Mouse (Mus musculus) gastrocnemius, postnatal 10 days (tissue): Measurements from ENCODE around the gene Thumpd3. TPM values are rescaled to one million over a fixed set of nuclear protein-coding genes. Genes with fewer than 3 reads are reported as not detected.

Source experiments
- DNase-seq: peaks from one replicate; pipeline ENCODE4 v3.0.0; 2021; ENCODE audit warnings: mixed read lengths
- long read RNA-seq, 2 experiments: library from polyadenylated mRNA; stranded (forward); transcript quantifications; one replicate each; pipeline ENCODE4 v2.0.0; 2021
- total RNA-seq, 2 experiments: library from RNA; stranded (reverse); gene quantifications; 2 replicates each; pipeline ENCODE4 v1.2.3; 2021

Thumpd3 gene
- 10 to 100 TPM; 16.9 to 17.0 TPM for total RNA-seq
- long read RNA-seq, experiment 1, transcript Thumpd3-201 (10 exons, 2,163 nt), result major isoform, 40 of 51 reads
- long read RNA-seq, experiment 1, partial matches to known transcripts, result 2 of 51 reads
- long read RNA-seq, experiment 1, other reads (novel, unspliced or antisense), result 9 of 51 reads
- long read RNA-seq, experiment 2, transcript Thumpd3-201 (10 exons, 2,163 nt), result major isoform, 28 of 38 reads
- long read RNA-seq, experiment 2, partial matches to known transcripts, result 3 of 38 reads
- long read RNA-seq, experiment 2, other reads (novel, unspliced or antisense), result 7 of 38 reads

- DNase-seq, result peak; percentile 98
Measured at GRCm38 (mm10) chr6:113046041-113046975, at the start of gene Thumpd3. Gene Thumpd3 (plus strand): TSS chr6:113046225.

DNA sequence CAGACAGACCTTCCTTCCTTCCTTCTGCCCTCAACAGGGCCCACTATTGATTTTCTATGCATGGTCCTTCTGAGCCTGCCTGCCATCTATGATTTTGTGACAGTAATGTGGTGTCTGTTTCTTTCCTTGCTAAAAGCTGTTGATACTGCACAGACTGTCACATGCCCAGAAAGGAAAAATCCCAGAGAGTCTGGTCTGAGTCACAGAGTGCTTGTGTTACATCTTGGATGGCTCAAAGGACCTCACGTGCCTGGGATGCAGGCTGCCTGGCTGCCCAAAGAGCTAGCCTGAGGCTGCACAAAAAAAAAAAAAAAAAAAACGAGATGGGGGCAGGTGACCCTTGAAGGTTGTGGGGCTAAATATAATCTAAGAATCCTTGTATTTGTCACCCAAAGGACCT is 46.8 kb upstream of the Thumpd3 start:
- no peak for DNase-seq

GRCm38 (mm10) chr6:113000666-113001287 is 45.2 kb upstream of the Thumpd3 start:
- peak; percentile 90 for DNase-seq

- no peak for DNase-seq
Measured at GRCm38 (mm10) chr6:113001719-113002118, 44.3 kb upstream of the Thumpd3 start.

DNA sequence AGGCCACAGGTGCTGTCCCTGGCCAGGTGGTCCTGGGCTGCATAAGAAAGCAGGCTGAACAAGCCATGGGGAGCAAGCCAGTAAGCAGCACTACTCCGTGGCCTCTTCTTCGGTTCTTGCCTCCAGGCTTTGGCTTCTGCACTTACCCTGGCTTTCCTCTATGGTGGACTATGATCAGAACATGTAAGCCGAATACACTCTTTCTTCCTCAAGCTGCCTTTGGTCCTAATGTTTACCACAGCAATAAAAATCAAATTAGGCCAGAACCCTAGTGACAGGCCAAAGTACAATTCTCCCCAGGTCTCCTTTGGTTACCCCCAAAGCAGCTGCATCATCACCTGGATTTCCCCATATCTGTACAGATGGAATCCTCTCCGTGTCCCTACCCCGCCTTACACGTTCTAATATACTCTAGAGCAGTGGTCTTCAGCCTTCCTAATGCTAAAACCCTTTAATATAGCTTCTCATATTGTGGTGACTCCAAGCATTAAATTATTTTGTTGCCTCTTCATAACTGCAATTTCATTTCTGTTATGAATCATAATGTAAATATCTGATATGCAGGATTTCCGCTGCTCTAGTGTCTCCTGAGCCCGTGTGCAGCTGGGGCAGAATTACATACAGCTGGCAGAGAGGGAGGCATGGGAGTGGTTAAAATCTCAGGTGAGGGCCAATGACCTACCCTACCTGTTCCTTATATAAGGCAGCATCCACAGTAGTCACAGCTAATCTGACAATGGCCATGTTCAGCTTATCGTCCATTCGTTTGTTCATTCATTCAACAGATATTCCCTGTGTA is 42.5 kb upstream of the Thumpd3 start:
- DNase-seq, result no peak

- no peak for DNase-seq
Measured at GRCm38 (mm10) chr6:113006833-113007232, 39.2 kb upstream of the Thumpd3 start.

- DNase-seq, result no peak
Measured at GRCm38 (mm10) chr6:113011886-113012285, 34.1 kb upstream of the Thumpd3 start.

DNA sequence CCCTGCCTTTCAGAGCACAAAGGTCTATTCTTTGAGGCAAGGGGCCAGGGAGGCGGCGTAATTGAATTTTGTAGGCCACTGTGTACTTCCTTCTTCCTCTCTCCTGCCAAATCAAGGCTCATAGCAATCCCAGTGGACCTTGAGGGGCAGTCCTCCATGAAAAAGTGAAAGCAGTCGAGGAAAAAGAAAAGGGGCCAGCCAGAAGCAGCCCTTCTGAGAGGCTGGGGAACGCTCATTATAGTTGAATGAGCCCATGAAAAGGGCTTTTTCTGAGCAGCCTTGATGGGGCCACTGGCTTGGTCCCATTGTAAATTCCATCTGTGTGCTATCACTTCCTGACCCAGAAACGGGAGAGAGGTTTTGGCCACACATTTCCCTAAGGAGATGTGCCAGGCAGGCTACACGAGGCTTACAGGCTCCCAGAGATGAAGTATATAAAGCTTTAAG is 33.5 kb upstream of the Thumpd3 start:
- peak; percentile 69 for DNase-seq

DNA sequence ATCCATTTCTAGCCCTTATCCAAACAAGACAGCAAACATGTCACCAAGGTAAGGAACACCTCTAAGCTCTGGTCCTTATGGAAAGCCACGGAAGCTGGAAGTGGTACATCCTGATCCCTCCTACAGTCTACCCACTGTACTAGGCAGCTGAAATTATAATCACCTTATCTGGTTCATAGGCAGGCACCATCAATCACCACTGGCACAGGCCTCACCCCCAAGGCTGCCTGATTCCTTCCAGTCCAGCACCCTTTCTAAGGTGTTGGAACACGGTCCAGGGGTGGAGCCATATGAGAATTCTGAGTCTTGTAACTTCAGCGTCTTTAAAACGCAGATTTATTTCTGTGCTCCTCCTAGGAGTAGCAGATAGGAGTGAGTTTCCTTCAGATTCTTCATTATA is 32.5 kb upstream of the Thumpd3 start:
- no peak for DNase-seq

DNA sequence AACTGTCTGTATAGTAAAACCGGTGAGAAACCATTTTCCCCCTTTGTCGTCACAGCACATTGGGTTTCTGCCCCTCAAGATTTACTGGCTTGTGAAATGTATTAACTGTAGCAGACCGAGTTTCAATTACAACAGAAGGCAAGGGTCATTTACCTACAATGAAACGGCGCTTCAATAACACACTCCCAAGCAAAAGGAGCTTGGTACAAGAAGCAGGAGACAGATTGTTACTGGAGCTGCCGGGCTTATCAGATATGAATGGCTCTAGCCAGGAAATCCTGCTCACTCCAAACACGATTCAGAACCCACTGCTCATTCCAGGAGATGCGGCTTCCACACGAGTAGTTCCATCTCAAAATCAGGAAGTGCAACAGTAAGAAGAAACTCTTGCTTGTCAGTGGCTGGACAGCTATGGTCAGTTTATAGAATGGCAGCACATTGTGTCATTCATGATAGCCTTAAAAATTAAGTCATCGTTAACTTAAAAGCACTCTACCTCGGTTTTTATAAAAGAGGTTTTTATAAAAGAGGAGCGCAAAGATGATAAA is 28.5 kb upstream of the Thumpd3 start:
- DNase-seq, result no peak

GRCm38 (mm10) chr6:113018139-113018538 is 27.9 kb upstream of the Thumpd3 start:
- DNase-seq, result no peak

DNA sequence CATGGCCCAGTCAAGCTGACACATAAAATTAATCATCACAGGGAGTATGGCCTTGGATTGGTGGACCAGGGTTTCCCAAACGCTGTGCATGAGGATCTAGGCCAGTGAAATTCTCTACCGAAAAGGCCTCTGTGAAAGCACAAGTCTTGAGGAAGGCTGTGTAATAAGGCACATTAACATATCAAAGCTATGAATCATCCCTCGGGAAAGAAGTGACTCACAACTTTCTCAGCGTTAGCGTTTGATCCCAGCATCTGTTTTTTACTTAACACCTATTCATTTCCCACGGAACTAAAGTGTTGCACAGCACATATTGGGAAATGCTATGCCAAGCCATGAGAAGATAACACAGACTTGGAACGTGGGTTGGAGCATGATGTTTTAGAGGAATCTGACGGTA is 21.2 kb upstream of the Thumpd3 start:
- no peak for DNase-seq

GRCm38 (mm10) chr6:113025774-113026173 is 20.3 kb upstream of the Thumpd3 start:
- no peak for DNase-seq

DNA sequence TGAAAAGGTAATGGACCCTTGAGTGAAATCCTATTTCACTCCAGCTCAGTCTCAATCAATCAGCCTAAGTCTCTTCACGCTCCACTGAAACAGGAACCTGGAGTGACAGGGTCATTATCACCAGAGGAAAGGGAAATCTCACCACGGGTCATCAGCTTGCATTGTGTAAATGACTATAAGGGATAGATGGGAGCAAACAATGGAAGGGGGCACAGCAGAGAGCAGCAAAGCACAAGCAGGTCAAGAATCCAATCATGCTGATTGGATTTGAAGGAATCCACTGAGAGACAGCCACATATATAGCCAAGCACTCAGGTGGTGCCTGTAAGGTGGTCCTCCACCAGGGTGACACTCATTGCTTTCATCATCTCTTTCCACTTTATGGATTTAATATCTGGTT is 18.6 kb upstream of the Thumpd3 start:
- no peak for DNase-seq

DNA sequence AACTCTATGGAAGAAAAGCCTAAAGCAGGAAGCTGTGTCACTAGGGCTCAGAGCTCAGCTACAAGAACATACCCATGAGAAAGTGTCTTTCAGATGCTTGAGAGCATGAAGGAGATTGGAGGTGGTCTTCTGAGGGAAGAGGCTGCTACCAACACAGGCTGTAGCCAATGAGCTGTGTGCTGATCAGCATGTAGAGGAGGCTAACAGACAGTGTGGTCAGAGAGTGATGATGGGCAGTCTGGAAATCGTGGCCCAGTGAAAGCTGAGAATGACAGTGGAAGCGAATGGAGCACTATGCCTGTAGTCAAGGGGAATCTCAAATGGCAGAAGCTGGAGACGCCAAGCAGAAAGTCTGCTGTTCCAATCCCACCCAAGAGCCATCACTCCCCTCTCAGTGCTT is 17.0 kb upstream of the Thumpd3 start:
- no peak for DNase-seq

DNA sequence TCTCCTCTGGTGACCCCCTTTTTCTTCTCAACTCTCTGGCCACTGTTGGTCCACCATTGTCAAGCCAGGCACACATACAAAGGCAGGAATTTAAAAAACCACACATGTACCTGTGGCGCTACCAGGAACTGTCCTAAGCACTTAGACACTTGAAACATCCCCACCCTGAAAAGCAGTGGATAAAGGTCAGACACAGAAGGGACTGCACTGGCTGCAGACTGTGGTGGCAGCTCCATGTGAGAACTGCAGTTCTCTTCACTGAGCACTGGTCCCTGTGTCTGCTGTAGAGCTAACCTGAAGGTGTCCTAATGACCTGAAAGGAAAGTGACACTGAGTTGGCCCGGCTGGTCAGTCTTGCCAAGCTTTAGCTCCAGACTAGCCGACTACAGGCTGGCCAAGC is 15.5 kb upstream of the Thumpd3 start:
- DNase-seq, result no peak

DNA sequence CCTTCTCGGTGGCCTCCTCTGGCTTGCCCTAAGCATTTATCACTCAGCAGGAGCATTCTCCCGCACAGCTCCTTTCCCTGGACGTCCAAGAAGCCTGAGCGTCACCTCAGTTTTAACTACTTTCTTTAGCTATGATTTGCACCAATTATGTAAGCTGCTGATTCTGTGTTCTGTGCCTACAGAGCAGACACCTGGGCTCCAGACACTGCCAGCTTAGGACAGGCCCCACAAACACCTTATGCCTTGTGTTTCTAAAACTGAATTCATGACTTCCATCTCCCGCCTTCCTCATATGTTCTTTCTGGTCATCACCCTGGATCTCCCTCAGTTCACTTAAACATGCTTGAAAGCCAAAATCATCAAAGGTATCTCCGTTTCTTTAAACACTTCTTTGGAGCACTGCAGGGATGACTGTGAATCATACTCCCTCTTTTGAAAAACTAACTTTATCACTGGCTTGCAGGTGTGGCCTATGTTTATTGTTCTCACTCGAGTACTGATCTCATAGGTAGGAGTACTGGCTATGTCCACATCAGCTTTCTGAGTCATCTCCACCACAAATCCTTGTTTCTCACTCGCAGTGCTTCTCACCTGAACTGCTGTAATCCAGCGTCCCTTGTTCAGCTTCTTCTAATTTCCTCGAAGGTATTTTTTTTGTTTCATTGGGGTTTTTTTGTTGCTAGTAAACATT is 14.9 kb upstream of the Thumpd3 start:
- no peak for DNase-seq

DNA sequence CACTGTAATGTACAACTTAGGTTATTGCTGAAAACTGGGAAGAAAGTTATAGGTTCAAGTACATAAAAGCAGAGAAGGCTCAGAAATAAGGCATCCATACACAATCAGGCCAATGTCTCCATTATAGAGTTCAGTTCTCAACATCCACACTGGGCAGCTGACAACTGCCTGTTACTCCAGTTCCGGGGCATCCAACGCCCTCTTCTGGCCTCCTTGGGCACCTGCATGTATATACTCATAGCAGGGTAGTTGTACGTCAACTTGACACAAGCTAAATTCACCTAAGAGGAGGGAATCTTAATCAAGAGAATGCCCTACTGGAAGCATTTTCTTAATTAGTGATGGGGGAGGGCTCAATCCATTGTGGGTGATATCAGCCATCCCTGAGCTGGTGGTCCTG is 13.9 kb upstream of the Thumpd3 start:
- no peak for DNase-seq

GRCm38 (mm10) chr6:113033185-113033584 is 12.8 kb upstream of the Thumpd3 start:
- DNase-seq, result no peak

DNA sequence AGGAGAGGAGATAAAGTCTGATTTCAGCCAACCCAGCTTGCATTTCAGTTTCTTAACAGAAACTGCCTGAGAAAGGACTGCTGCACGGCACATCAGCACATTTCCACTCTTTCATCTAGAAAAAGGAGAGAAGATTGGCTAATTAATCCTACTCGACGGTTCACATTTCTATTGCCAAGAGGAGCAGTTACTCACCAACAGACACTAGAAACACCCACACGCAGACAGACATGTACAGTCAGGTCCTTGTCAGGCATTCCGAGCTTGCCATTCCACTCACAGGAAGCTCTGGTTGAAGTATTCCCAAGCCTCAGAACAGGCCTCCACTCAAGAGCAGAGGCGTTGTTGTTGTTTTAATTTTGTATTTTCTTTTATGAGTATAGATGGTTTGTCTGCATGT is 11.6 kb upstream of the Thumpd3 start:
- DNase-seq, result no peak
